Mouse (Mus musculus) layer of hippocampus, postnatal 10 days (tissue): Measurements from ENCODE around the gene Mapkbp1. TPM values are rescaled to one million over a fixed set of nuclear protein-coding genes. Genes with fewer than 3 reads are reported as not detected.

Experiments
- DNase-seq, 2 experiments: peaks; one replicate each; pipeline ENCODE4 v3.0.0; 2021; ENCODE audit warnings: low spot score in 2 of 2
- long read RNA-seq: library from polyadenylated mRNA; stranded (forward); transcript quantifications from one replicate; pipeline ENCODE4 v2.0.0, GENCODE M21; 2023
- total RNA-seq, 2 experiments: library from RNA; stranded (reverse); gene quantifications; 2 replicates each; pipeline ENCODE4 v1.2.3; 2021

Mapkbp1 gene
- total RNA-seq = 10 to 100 TPM; 62.7 to 69.3 TPM
- long read RNA-seq, partial matches to known transcripts = 5 of 10 reads
- long read RNA-seq, other reads (novel, unspliced or antisense) = 5 of 10 reads

GRCm38 (mm10) chr2:119972537-119972879 is at the start of gene Mapkbp1:
Mapkbp1 (plus strand) TSS chr2:119972699.
- DNase-seq = no peak

GRCm38 (mm10) chr2:119970571-119970970 is 1.9 kb upstream of the Mapkbp1 start:
- peak; percentile 38 to 39 for DNase-seq

- DNase-seq = no peak
These were observed 1.2 kb upstream of the Mapkbp1 start for GRCm38 (mm10) chr2:119971316-119971715.

- peak; percentile 94 to 96 for DNase-seq
These were observed 512 bp upstream of the Mapkbp1 start for GRCm38 (mm10) chr2:119971837-119972536.

- no peak for DNase-seq
These were observed 8.0 kb downstream of the Mapkbp1 start for GRCm38 (mm10) chr2:119980343-119980986.

GRCm38 (mm10) chr2:119981631-119982030 is 9.1 kb downstream of the Mapkbp1 start:
- DNase-seq = no peak

- no peak for DNase-seq
These were observed 13.4 kb downstream of the Mapkbp1 start for GRCm38 (mm10) chr2:119985871-119986270.

GRCm38 (mm10) chr2:119986369-119986768 is 13.9 kb downstream of the Mapkbp1 start:
- no peak for DNase-seq

GRCm38 (mm10) chr2:119987441-119987840 is 14.9 kb downstream of the Mapkbp1 start:
- DNase-seq = no peak

- DNase-seq = no peak
These were observed 16.5 kb downstream of the Mapkbp1 start for GRCm38 (mm10) chr2:119988952-119989351.

GRCm38 (mm10) chr2:119990881-119991280 is 18.4 kb downstream of the Mapkbp1 start:
- DNase-seq = no peak

GRCm38 (mm10) chr2:119992349-119992748 is 19.9 kb downstream of the Mapkbp1 start:
- no peak for DNase-seq

- no peak for DNase-seq
These were observed 21.0 kb downstream of the Mapkbp1 start for GRCm38 (mm10) chr2:119993515-119993914.

GRCm38 (mm10) chr2:119994839-119995238 is 22.3 kb downstream of the Mapkbp1 start:
- DNase-seq = no peak

GRCm38 (mm10) chr2:119995391-119996281 is 23.1 kb downstream of the Mapkbp1 start:
- DNase-seq = no peak

- no peak for DNase-seq
These were observed 24.9 kb downstream of the Mapkbp1 start for GRCm38 (mm10) chr2:119997354-119997753.

GRCm38 (mm10) chr2:119999731-120000130 is 27.2 kb downstream of the Mapkbp1 start:
- no peak for DNase-seq

GRCm38 (mm10) chr2:120000882-120001584 is 28.5 kb downstream of the Mapkbp1 start:
- DNase-seq = no peak

GRCm38 (mm10) chr2:120001956-120002355 is 29.5 kb downstream of the Mapkbp1 start:
- DNase-seq = no peak

GRCm38 (mm10) chr2:120003970-120004369 is 31.5 kb downstream of the Mapkbp1 start:
- DNase-seq = no peak

GRCm38 (mm10) chr2:120006696-120007095 is 34.2 kb downstream of the Mapkbp1 start:
- DNase-seq = no peak
